In the genomic region with DNA sequence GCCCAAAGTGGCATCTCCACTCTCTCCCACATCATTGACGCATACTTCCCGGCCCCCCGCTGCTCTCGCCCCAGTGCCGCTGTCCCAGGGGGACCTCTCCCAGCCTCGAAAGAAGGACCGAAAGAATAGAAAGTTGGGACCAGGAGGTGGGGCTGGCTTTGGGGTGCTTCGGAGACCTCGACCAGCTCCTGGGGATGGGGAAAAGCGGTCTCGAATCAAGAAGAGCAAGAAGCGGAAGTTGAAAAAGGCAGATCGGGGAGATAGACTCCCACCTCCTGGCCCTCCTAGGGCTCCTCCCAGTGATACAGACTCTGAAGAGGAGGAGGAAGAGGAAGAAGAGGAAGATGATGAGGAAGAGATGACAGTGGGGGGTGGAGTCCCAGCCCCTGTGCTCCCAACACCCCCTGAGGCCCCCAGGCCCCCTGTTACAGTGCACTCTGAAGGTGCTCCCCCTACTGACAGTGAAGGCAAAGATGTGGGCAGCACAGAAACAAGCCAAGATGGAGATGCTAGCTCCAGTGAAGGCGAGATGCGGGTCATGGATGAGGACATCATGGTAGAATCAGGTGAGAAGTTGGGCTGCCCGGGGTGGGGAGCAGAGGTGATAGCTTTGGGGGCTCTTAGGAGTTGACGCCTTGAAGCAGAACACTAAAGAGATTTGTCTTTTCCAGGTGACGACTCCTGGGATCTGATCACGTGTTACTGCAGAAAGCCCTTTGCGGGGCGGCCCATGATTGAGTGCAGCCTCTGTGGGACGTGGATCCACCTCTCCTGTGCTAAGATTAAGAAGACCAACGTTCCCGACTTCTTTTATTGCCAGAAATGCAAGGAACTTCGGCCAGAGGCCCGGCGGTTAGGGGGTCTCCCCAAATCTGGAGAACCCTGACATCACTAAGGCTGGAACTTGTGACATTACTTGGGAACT, we compare ENCODE assay signal across 9 mouse cellular contexts. TPM values are rescaled to one million over a fixed set of nuclear protein-coding genes. Genes with fewer than 3 reads are reported as not detected.
DNase-seq lines count a peak whose midpoint lies in the region; ATAC-seq lines count a peak whose summit lies in the region.
"Had no signal": no experiment of that assay in that cellular context is flagged by ENCODE, and none has a peak within 500 bp of the region (broad histone marks: within the 10 kb centered on the region; RNA-seq: fewer than 3 reads in every experiment).

No protein-coding gene starts in this region.

- intact Hi-C loops in left cerebral cortex, postnatal 14 days (cut with DNase I) = no loop called here

- no peaks in the 10 kb centered on the region for H3K27me3 ChIP-seq in heart, embryonic 13.5 days (replicated peaks)
- H3K27me3 ChIP-seq in limb, embryonic 10.5 days (ENCODE audit: low read depth, poor library complexity, severe bottlenecking) = no peaks in the 10 kb centered on the region
- H3K27me3 ChIP-seq: Patski had no signal

- no peak overlapping the region for H3K27ac ChIP-seq in heart, embryonic 13.5 days (replicated peaks)
- H3K27ac ChIP-seq in limb, embryonic 10.5 days = no peak overlapping the region

- H3K4me1 ChIP-seq in heart, embryonic 13.5 days = peaks cover 60% of the 10 kb centered on the region
- H3K4me1 ChIP-seq in limb, embryonic 10.5 days = peaks cover 56% of the 10 kb centered on the region

- ATAC-seq in heart, embryonic 13.5 days (ENCODE audit: extremely low read depth, insufficient number of reproducible peaks, low FRiP score, low TSS enrichment) = no peak
- ATAC-seq: Patski had no signal

- H3K4me3 ChIP-seq in heart, embryonic 13.5 days = peak overlapping the region; percentile 99
- peak overlapping the region; percentile 95 for H3K4me3 ChIP-seq in limb, embryonic 10.5 days

- H3K9me3 ChIP-seq in heart, embryonic 13.5 days = no peaks in the 10 kb centered on the region
- no peaks in the 10 kb centered on the region for H3K9me3 ChIP-seq in limb, embryonic 10.5 days (replicated peaks)

- H3K36me3 ChIP-seq in heart, embryonic 13.5 days = peaks cover 44% of the 10 kb centered on the region
- peaks cover 40% of the 10 kb centered on the region for H3K36me3 ChIP-seq in limb, embryonic 10.5 days

- H3K9ac ChIP-seq in heart, embryonic 13.5 days = peak overlapping the region; percentile 100; the same call in 1 of the 2 replicates

- DNase-seq in heart, adult 8-10 months (ENCODE audit: low spot score) = no peak
- DNase-seq in thymus, postnatal 14 days = peak; percentile 46
- DNase-seq in thymus, postnatal 10 days (ENCODE audit: low spot score in 2 of 2) = no peak
- no peak for DNase-seq in limb, embryonic 10.5 days (ENCODE audit: low spot score)
- peak; percentile 50 for DNase-seq in thymus, postnatal 4 days
- no peak for DNase-seq in left cerebral cortex, postnatal 14 days (ENCODE audit: low spot score in 2 of 2)
- no peak for DNase-seq in gastrocnemius, postnatal 4 days (ENCODE audit: low spot score in 2 of 2)

- H3K4me2 ChIP-seq in heart, embryonic 13.5 days = peak overlapping the region; percentile 70

- WGBS in heart, embryonic 13.5 days = 87% methylated on average over 27 of the region's 27 CpGs
- 93% methylated on average over 27 of the region's 27 CpGs for WGBS in limb, embryonic 10.5 days

RNA-seq across cellular contexts. Expression of a gene that starts 1.6 kb away (rescaled TPM):
- polyA plus RNA-seq in heart, embryonic 13.5 days (2015; fragmentation: Nextera tagmentation; extraction: Ambion mirVana) = 20.7 and 22.0 TPM in 2 replicates
- 1 to 10 TPM; 4.0 to 6.4 (median 5.1) TPM for total RNA-seq in heart, adult 8-10 months (2022)
- 65.2 and 70.6 TPM in 2 replicates for polyA plus RNA-seq in limb, embryonic 10.5 days (2016; fragmentation: Nextera tagmentation; extraction: Ambion mirVana)
- total RNA-seq in left cerebral cortex, postnatal 14 days (2021) = 10 to 100 TPM; 27.3 to 30.0 TPM
- total RNA-seq in gastrocnemius, postnatal 4 days (2021) = 10 to 100 TPM; 19.1 to 22.8 TPM

RNA-seq across cellular contexts. Expression of a gene that starts 3.3 kb away (rescaled TPM):
- polyA plus RNA-seq in heart, embryonic 13.5 days (2015; fragmentation: Nextera tagmentation; extraction: Ambion mirVana) = 43.8 and 47.9 TPM in 2 replicates
- 10 to 100 TPM; 21.0 to 24.9 (median 23.6) TPM for total RNA-seq in heart, adult 8-10 months (2022)
- 101 and 106 TPM in 2 replicates for polyA plus RNA-seq in limb, embryonic 10.5 days (2016; fragmentation: Nextera tagmentation; extraction: Ambion mirVana)
- total RNA-seq in left cerebral cortex, postnatal 14 days (2021) = 10 to 100 TPM; 39.2 to 40.2 TPM
- total RNA-seq in gastrocnemius, postnatal 4 days (2021) = 10 to 100 TPM; 31.5 to 34.7 TPM

RNA-seq across cellular contexts. Expression of a gene that starts 7.9 kb away (rescaled TPM):
- polyA plus RNA-seq in heart, embryonic 13.5 days (2015; fragmentation: Nextera tagmentation; extraction: Ambion mirVana) = 456 and 466 TPM in 2 replicates
- total RNA-seq in heart, adult 8-10 months (2022) = 100 to 1,000 TPM; 287 to 342 (median 325) TPM
- polyA plus RNA-seq in limb, embryonic 10.5 days (2016; fragmentation: Nextera tagmentation; extraction: Ambion mirVana) = 280 and 332 TPM in 2 replicates
- total RNA-seq in left cerebral cortex, postnatal 14 days (2021) = 100 to 1,000 TPM; 213 to 217 TPM
- total RNA-seq in gastrocnemius, postnatal 4 days (2021) = 100 to 1,000 TPM; 234 to 246 TPM

RNA-seq across cellular contexts. Expression of a gene that starts 16.4 kb away (rescaled TPM):
- 131 and 140 TPM in 2 replicates for polyA plus RNA-seq in heart, embryonic 13.5 days (2015; fragmentation: Nextera tagmentation; extraction: Ambion mirVana)
- 1,000 to 10,000 TPM; 1,233 to 1,415 (median 1,285) TPM for total RNA-seq in heart, adult 8-10 months (2022)
- polyA plus RNA-seq in limb, embryonic 10.5 days (2016; fragmentation: Nextera tagmentation; extraction: Ambion mirVana) = 36.4 and 52.1 TPM in 2 replicates
- total RNA-seq in left cerebral cortex, postnatal 14 days (2021) = 10 to 100 TPM; 50.7 to 53.6 TPM
- total RNA-seq in gastrocnemius, postnatal 4 days (2021) = 100 to 1,000 TPM; 233 to 241 TPM

RNA-seq across cellular contexts. Expression of a gene that starts 16.5 kb away (rescaled TPM):
- polyA plus RNA-seq in heart, embryonic 13.5 days (2015; fragmentation: Nextera tagmentation; extraction: Ambion mirVana) = 111 and 119 TPM in 2 replicates
- total RNA-seq in heart, adult 8-10 months (2022) = 10 to 100 TPM; 41.7 to 57.3 (median 48.1) TPM
- polyA plus RNA-seq in limb, embryonic 10.5 days (2016; fragmentation: Nextera tagmentation; extraction: Ambion mirVana) = 154 and 176 TPM in 2 replicates
- 100 to 1,000 TPM; 103 to 107 TPM for total RNA-seq in left cerebral cortex, postnatal 14 days (2021)
- total RNA-seq in gastrocnemius, postnatal 4 days (2021) = 10 to 100 TPM; 61.9 to 63.7 TPM

Comparison
In these comparisons a context has a peak if more than half of its experiments do, and no peak if none do; other contexts are left out.
1. DNase-seq: peak in thymus, postnatal 14 days (single experiment) and thymus, postnatal 4 days (single experiment); none in heart, adult 8-10 months (single experiment), thymus, postnatal 10 days (0 of 2), limb, embryonic 10.5 days (single experiment), left cerebral cortex, postnatal 14 days (0 of 2) and gastrocnemius, postnatal 4 days (0 of 2).